Mouse (Mus musculus) MEL (cell line): Measurements from ENCODE around the gene Med9. TPM values are rescaled to one million over a fixed set of nuclear protein-coding genes. Genes with fewer than 3 reads are reported as not detected.

ENCODE experiments used
- DNase-seq: peaks from one replicate; pipeline ENCODE4 v3.0.0; 2011; ENCODE audit warnings: low read depth, low spot score
- H3K27ac ChIP-seq: 2 replicates; pipeline ENCODE4 v1.5.1; 2012; ENCODE audit warnings: low read depth, mild to moderate bottlenecking, control low read depth, low read length, moderate library complexity; ENCODE audit not compliant: control insufficient read depth
- H3K27me3 ChIP-seq, 2 experiments: fragments of 150-350 bp in 1 of 2; sonication (generic) in 1 of 2; 2 replicates each; pipeline ENCODE4 v1.6.1; 2012; ENCODE audit warnings: low read length in 2 of 2, mild to moderate bottlenecking in 2 of 2, improper control_type of control experiment in 1 of 2, moderate library complexity in 1 of 2; ENCODE audit not compliant: insufficient read depth in 2 of 2, control insufficient read depth in 1 of 2
- H3K36me3 ChIP-seq, 2 experiments: 2 replicates each; pipeline ENCODE4 v1.6.1; 2012 to 2014; ENCODE audit warnings: low read length in 2 of 2, improper control_type of control experiment in 1 of 2, inconsistent platforms in 1 of 2, mild to moderate bottlenecking in 1 of 2; ENCODE audit not compliant: insufficient read depth in 2 of 2, control insufficient read depth in 1 of 2
- H3K4me1 ChIP-seq, 2 experiments: fragments of 150-350 bp in 1 of 2; sonication (generic) in 1 of 2; 2 replicates each; pipeline ENCODE4 v1.6.1; 2012; ENCODE audit warnings: low read length in 2 of 2, improper control_type of control experiment in 1 of 2, mild to moderate bottlenecking in 1 of 2; ENCODE audit not compliant: insufficient read depth in 2 of 2, control insufficient read depth in 1 of 2
- H3K4me3 ChIP-seq, 2 experiments: fragments of 150-350 bp in 1 of 2; sonication (generic) in 1 of 2; 2 replicates each; pipeline ENCODE4 v1.5.1; 2012; ENCODE audit warnings: low read depth in 2 of 2, low read length in 2 of 2, mild to moderate bottlenecking in 2 of 2, moderate library complexity in 2 of 2, control low read depth in 1 of 2, improper control_type of control experiment in 1 of 2; ENCODE audit not compliant: control insufficient read depth in 1 of 2, insufficient read depth in 1 of 2
- H3K79me2 ChIP-seq: 2 replicates; pipeline ENCODE4 v1.6.1; 2012; ENCODE audit warnings: mild to moderate bottlenecking, low read length, moderate library complexity; ENCODE audit not compliant: control insufficient read depth, poor library complexity, insufficient read depth
- H3K9ac ChIP-seq: 2 replicates; pipeline ENCODE4 v1.6.1; 2012; ENCODE audit warnings: low read depth, mild to moderate bottlenecking, control low read depth, low read length, moderate library complexity; ENCODE audit not compliant: control insufficient read depth, poor library complexity, severe bottlenecking
- H3K9me3 ChIP-seq: fragments of 150-350 bp; sonication (generic); replicated peaks from 2 replicates; pipeline ENCODE4 v1.6.1; 2012; ENCODE audit warnings: mild to moderate bottlenecking, low read length, improper control_type of control experiment, moderate library complexity; ENCODE audit not compliant: insufficient read depth
- BHLHE40 ChIP-seq: IDR thresholded peaks from 2 replicates; pipeline ENCODE4 v1.6.1; 2012; ENCODE audit warnings: low read depth, mild to moderate bottlenecking, inconsistent platforms, low read length, improper control_type of control experiment, borderline replicate concordance
- CHD2 ChIP-seq: IDR thresholded peaks from 2 replicates; pipeline ENCODE4 v1.6.1; 2011; ENCODE audit warnings: low read length, improper control_type of control experiment
- CTCF ChIP-seq, 3 experiments: IDR thresholded peaks in 2 of 3; conservative IDR thresholded peaks in 1 of 3; 2 replicates each; pipeline ENCODE4 v1.5.1; 2011 to 2012; ENCODE audit warnings: low read length in 3 of 3, low read depth in 2 of 3, mild to moderate bottlenecking in 2 of 3, improper control_type of control experiment in 1 of 3, inconsistent platforms in 1 of 3, mixed read lengths in 1 of 3, moderate library complexity in 1 of 3; ENCODE audit not compliant: control insufficient read depth in 1 of 3, insufficient read depth in 1 of 3, poor library complexity in 1 of 3, severe bottlenecking in 1 of 3
- E2F4 ChIP-seq: IDR thresholded peaks from 2 replicates; pipeline ENCODE4 v1.6.1; 2011; ENCODE audit warnings: low read depth, low read length, improper control_type of control experiment, borderline replicate concordance
- EP300 ChIP-seq, 2 experiments: IDR thresholded peaks; 2 replicates each; pipeline ENCODE4 v1.6.1; 2011; ENCODE audit warnings: improper control_type of control experiment in 2 of 2, low read length in 2 of 2, low read depth in 1 of 2, mild to moderate bottlenecking in 1 of 2
- GABPA ChIP-seq: IDR thresholded peaks from 2 replicates; pipeline ENCODE4 v1.6.1; 2012; ENCODE audit warnings: low read depth, mild to moderate bottlenecking, inconsistent platforms, low read length, improper control_type of control experiment, moderate library complexity
- HCFC1 ChIP-seq: IDR thresholded peaks from 2 replicates; pipeline ENCODE4 v1.6.1; 2012; ENCODE audit warnings: low read depth, mild to moderate bottlenecking, inconsistent platforms, low read length, improper control_type of control experiment, moderate library complexity
- KAT2A ChIP-seq: conservative IDR thresholded peaks from 2 replicates; pipeline ENCODE4 v1.6.1; 2012; ENCODE audit warnings: low read depth, low read length, improper control_type of control experiment, inconsistent platforms
- MXI1 ChIP-seq: IDR thresholded peaks from 2 replicates; pipeline ENCODE4 v1.6.1; 2011; ENCODE audit warnings: mild to moderate bottlenecking, low read depth, low read length, improper control_type of control experiment
- MYB ChIP-seq: IDR thresholded peaks from 2 replicates; pipeline ENCODE4 v1.6.1; 2011; ENCODE audit warnings: mild to moderate bottlenecking, low read depth, low read length, improper control_type of control experiment
- MYC ChIP-seq: IDR thresholded peaks from 2 replicates; pipeline ENCODE4 v1.6.1; 2011; ENCODE audit warnings: low read depth, mild to moderate bottlenecking, low read length, improper control_type of control experiment, moderate library complexity
- NELFE ChIP-seq: IDR thresholded peaks from 2 replicates; pipeline ENCODE4 v1.6.1; 2011; ENCODE audit warnings: low read depth, low read length, improper control_type of control experiment
- NRF1 ChIP-seq: IDR thresholded peaks from 2 replicates; pipeline ENCODE4 v1.6.1; 2014; ENCODE audit warnings: low read depth, mild to moderate bottlenecking, inconsistent platforms, low read length, improper control_type of control experiment, moderate library complexity; ENCODE audit not compliant: poor library complexity, insufficient read depth, severe bottlenecking
- POLR2A ChIP-seq, 2 experiments: IDR thresholded peaks; 2 replicates each; pipeline ENCODE4 v1.6.1; 2011 to 2012; ENCODE audit warnings: low read length in 2 of 2, mild to moderate bottlenecking in 2 of 2, control low read depth in 1 of 2, improper control_type of control experiment in 1 of 2, low read depth in 1 of 2, moderate library complexity in 1 of 2; ENCODE audit not compliant: control insufficient read depth in 1 of 2, insufficient read depth in 1 of 2, poor library complexity in 1 of 2
- POLR2AphosphoS2 ChIP-seq: IDR thresholded peaks from 2 replicates; pipeline ENCODE4 v1.6.1; 2011; ENCODE audit warnings: low read length, improper control_type of control experiment
- RAD21 ChIP-seq: IDR thresholded peaks from 2 replicates; pipeline ENCODE4 v1.6.1; 2011; ENCODE audit warnings: mild to moderate bottlenecking, low read depth, low read length, improper control_type of control experiment
- SIN3A ChIP-seq: IDR thresholded peaks from 2 replicates; pipeline ENCODE4 v1.6.1; 2012; ENCODE audit warnings: low read length, improper control_type of control experiment, inconsistent platforms
- SMC3 ChIP-seq: IDR thresholded peaks from 2 replicates; pipeline ENCODE4 v1.6.1; 2011; ENCODE audit warnings: low read depth, low read length, improper control_type of control experiment
- TBP ChIP-seq: IDR thresholded peaks from 2 replicates; pipeline ENCODE4 v1.8.0; 2011; ENCODE audit warnings: low read depth, low read length, improper control_type of control experiment
- TCF12 ChIP-seq: IDR thresholded peaks from 2 replicates; pipeline ENCODE4 v1.6.1; 2014; ENCODE audit warnings: low read depth, mild to moderate bottlenecking, inconsistent platforms, low read length, improper control_type of control experiment, moderate library complexity
- UBTF ChIP-seq: IDR thresholded peaks from 2 replicates; pipeline ENCODE4 v1.6.1; 2012; ENCODE audit warnings: low read depth, mild to moderate bottlenecking, inconsistent platforms, low read length, improper control_type of control experiment, moderate library complexity, borderline replicate concordance; ENCODE audit not compliant: insufficient read depth
- USF1 ChIP-seq: IDR thresholded peaks from 2 replicates; pipeline ENCODE4 v1.6.1; 2014; ENCODE audit warnings: low read depth, mild to moderate bottlenecking, inconsistent platforms, low read length, improper control_type of control experiment, moderate library complexity
- USF2 ChIP-seq, 2 experiments: IDR thresholded peaks; 2 replicates each; pipeline ENCODE4 v1.6.1; 2011 to 2012; ENCODE audit warnings: improper control_type of control experiment in 2 of 2, low read length in 2 of 2, borderline replicate concordance in 1 of 2, inconsistent platforms in 1 of 2, low read depth in 1 of 2, mild to moderate bottlenecking in 1 of 2; ENCODE audit not compliant: insufficient read depth in 1 of 2
- ZKSCAN1 ChIP-seq: IDR thresholded peaks from 2 replicates; pipeline ENCODE4 v1.6.1; 2012; ENCODE audit warnings: low read depth, mild to moderate bottlenecking, inconsistent platforms, low read length, improper control_type of control experiment, moderate library complexity
- polyA plus RNA-seq, 2 experiments: library from polyadenylated mRNA; stranded (reverse) in 1 of 2; unstranded in 1 of 2; fragments of >175 nt in 1 of 2; fragments of >200 nt in 1 of 2; gene quantifications; 2 replicates each; pipeline versions ENCODE4 v1.2.1 to v1.2.4; 2012; ENCODE audit warnings: low replicate concordance in 2 of 2, low read depth in 1 of 2; ENCODE audit not compliant: insufficient read length in 2 of 2, insufficient read depth in 1 of 2, missing spikeins in 1 of 2
- total RNA-seq: library from RNA; depleted of rRNA; stranded (reverse); fragments of 300-350 nt; gene quantifications from 2 replicates; pipeline ENCODE4 v1.2.3, GENCODE M21; 2012

The Med9 gene
- total and polyA plus RNA-seq, 3 experiments, result 46.8 to 48.4 TPM; not detected in 1

DNA sequence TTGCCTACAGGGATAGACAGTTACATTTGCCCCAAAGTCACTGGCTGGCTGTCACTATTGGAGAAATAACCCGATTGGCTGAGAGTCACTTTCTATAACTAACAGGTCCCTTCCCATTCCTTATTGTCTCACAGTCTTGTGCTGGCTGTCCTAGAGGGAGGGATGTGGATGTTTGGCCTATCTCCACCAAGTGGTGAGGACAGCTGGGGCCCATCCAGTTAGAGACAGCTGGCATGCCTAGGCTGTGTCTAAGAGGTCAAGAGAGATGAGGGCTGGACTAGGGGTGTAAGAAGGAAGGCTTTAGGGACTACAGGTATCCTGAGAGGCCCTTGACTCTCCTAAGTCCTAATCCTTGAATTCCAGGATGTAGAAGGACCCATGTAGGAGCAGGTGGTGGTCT is 36.5 kb upstream of the Med9 start:
- Histone ChIP-seq H3K79me2 (no peaks in the 10 kb centered on the region), H3K27me3 (peaks cover 2 to 3% of the 10 kb centered on the region in 2 experiments; a peak in 1 of 4 replicates), H3K36me3 (no peaks in the 10 kb centered on the region), H3K9ac (no peak overlapping the region), H3K4me3 (no peak overlapping the region), H3K4me1 (no peaks in the 10 kb centered on the region), H3K9me3 (no peaks in the 10 kb centered on the region), H3K27ac (no peak overlapping the region)
- DNase-seq, result no peak
- TF ChIP-seq USF2 (IDR thresholded peaks at IDR 0.05; ENCODE audit: borderline replicate concordance in 1 of 2, insufficient read depth in 1 of 2, low read depth in 1 of 2, low read length in 2 of 2), result no peak
- TF ChIP-seq E2F4, result no peak
- TF ChIP-seq MYB, result no peak
- no peak for TF ChIP-seq POLR2A (IDR thresholded peaks at IDR 0.05; ENCODE audit: control insufficient read depth in 1 of 2, insufficient read depth in 1 of 2, low read depth in 1 of 2, low read length in 2 of 2, poor library complexity in 1 of 2)
- no peak for TF ChIP-seq GABPA
- TF ChIP-seq SMC3, result no peak
- TF ChIP-seq USF1, result no peak
- no peak for TF ChIP-seq EP300 (IDR thresholded peaks at IDR 0.05; ENCODE audit: low read depth in 1 of 2, low read length in 2 of 2)
- no peak for TF ChIP-seq TCF12
- no peak for TF ChIP-seq CTCF (IDR thresholded peaks at IDR 0.05 in 2 of 3, conservative IDR thresholded peaks at IDR 0.05 in 1 of 3; ENCODE audit: control insufficient read depth in 1 of 3, insufficient read depth in 1 of 3, low read depth in 2 of 3, low read length in 3 of 3, poor library complexity in 1 of 3, severe bottlenecking in 1 of 3)
- no peak for TF ChIP-seq SIN3A
- TF ChIP-seq ZKSCAN1, result no peak
- TF ChIP-seq CHD2, result no peak
- no peak for TF ChIP-seq KAT2A
- no peak for TF ChIP-seq TBP
- TF ChIP-seq RAD21, result no peak
- no peak for TF ChIP-seq MXI1
- TF ChIP-seq MYC, result no peak

DNA sequence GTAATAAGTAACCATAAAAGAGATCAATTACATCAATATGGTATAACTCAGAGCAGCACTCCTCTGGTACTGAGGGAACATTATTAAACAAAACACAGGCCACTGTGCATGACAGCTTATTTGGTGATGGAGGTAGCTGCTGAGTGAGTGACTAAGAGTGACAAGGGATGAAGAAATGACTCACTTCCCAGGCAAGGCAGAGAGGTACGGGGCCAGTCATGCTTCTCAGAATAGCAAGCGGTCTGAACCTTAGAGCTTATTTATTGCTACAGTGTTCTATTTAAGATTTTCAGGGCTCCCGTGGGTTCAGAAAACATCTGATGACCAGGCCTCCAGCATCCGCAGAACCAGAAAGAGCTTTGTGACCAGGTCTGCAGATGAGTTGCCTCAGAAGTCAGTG is 34.3 kb upstream of the Med9 start:
- Histone ChIP-seq H3K36me3 (peaks cover 0 to 9% of the 10 kb centered on the region in 2 experiments; a peak in 2 of 4 replicates), H3K9me3 (no peaks in the 10 kb centered on the region), H3K4me1 (peaks cover 9 to 12% of the 10 kb centered on the region in 2 experiments), H3K27ac (no peak overlapping the region), H3K27me3 (0 out of 4 replicates have a peak, but pooled peaks cover 0 to 2% of the 10 kb centered on the region in 2 experiments), H3K79me2 (no peaks in the 10 kb centered on the region), H3K4me3 (no peak overlapping the region), H3K9ac (no peak overlapping the region)
- DNase-seq, result no peak
- TF ChIP-seq NELFE (no peak), CTCF (IDR thresholded peaks at IDR 0.05 in 2 of 3, conservative IDR thresholded peaks at IDR 0.05 in 1 of 3; ENCODE audit: control insufficient read depth in 1 of 3, insufficient read depth in 1 of 3, low read depth in 2 of 3, low read length in 3 of 3, poor library complexity in 1 of 3, severe bottlenecking in 1 of 3) (no peak), USF1 (no peak), UBTF (no peak), GABPA (no peak), NRF1 (no peak), RAD21 (no peak), POLR2AphosphoS2 (no peak), HCFC1 (no peak), TCF12 (no peak), MXI1 (no peak), ZKSCAN1 (no peak), BHLHE40 (no peak), MYB (no peak), E2F4 (no peak), USF2 (IDR thresholded peaks at IDR 0.05; ENCODE audit: borderline replicate concordance in 1 of 2, insufficient read depth in 1 of 2, low read depth in 1 of 2, low read length in 2 of 2) (no peak)
